Mouse (Mus musculus) heart, embryonic 14.5 days (tissue): ENCODE measurements at regions not wholly inside any gene's neighbourhood (a gene's known extent, or its start where the extent isn't known, plus 50 kb on each side); places are given as distances from the start of the nearest gene placed in this dataset.

ENCODE experiments used
- ATAC-seq: fragments of 200-750 bp; cut with Nextera tagmentation; 2 replicates; pipeline ENCODE4 v1.8.0; 2017; ENCODE audit warnings: low read depth, moderate TSS enrichment; ENCODE audit not compliant: insufficient number of reproducible peaks, insufficient read depth, low FRiP score
- H3K27ac ChIP-seq, 2 experiments: fragments of 200-500 bp in 1 of 2; fragments of 300-500 bp in 1 of 2; sonication (generic) in 1 of 2; replicated peaks in 1 of 2; 2 replicates each; pipeline ENCODE4 v1.5.1; 2012 to 2014; ENCODE audit warnings: low read depth in 2 of 2, low read length in 2 of 2, control low read depth in 1 of 2, mild to moderate bottlenecking in 1 of 2, mixed read lengths in 1 of 2; ENCODE audit not compliant: control insufficient read depth in 1 of 2, insufficient read depth in 1 of 2
- H3K27me3 ChIP-seq: fragments of 300-500 bp; sonication (generic); 2 replicates; pipeline ENCODE4 v1.6.1; 2014; ENCODE audit warnings: mild to moderate bottlenecking, low read length, control low read depth; ENCODE audit not compliant: control insufficient read depth, insufficient read depth
- H3K36me3 ChIP-seq: fragments of 300-500 bp; sonication (generic); 2 replicates; pipeline ENCODE4 v1.6.1; 2014; ENCODE audit warnings: mild to moderate bottlenecking, control low read depth, low read length, mixed read lengths; ENCODE audit not compliant: control insufficient read depth, insufficient read depth
- H3K4me1 ChIP-seq, 2 experiments: fragments of 200-500 bp in 1 of 2; fragments of 300-500 bp in 1 of 2; sonication (generic) in 1 of 2; 2 replicates each; pipeline ENCODE4 v1.6.1; 2012 to 2014; ENCODE audit warnings: low read length in 2 of 2, control low read depth in 1 of 2, mixed read lengths in 1 of 2; ENCODE audit not compliant: control insufficient read depth in 2 of 2, insufficient read depth in 2 of 2
- H3K4me2 ChIP-seq: fragments of 300-500 bp; sonication (generic); 2 replicates; pipeline ENCODE4 v1.6.1; 2014; ENCODE audit warnings: mild to moderate bottlenecking, low read length
- H3K4me3 ChIP-seq, 2 experiments: fragments of 200-500 bp in 1 of 2; fragments of 300-500 bp in 1 of 2; sonication (generic) in 1 of 2; 2 replicates each; pipeline ENCODE4 v1.5.1; 2012 to 2014; ENCODE audit warnings: low read length in 2 of 2, mild to moderate bottlenecking in 2 of 2, control low read depth in 1 of 2, low read depth in 1 of 2, moderate library complexity in 1 of 2; ENCODE audit not compliant: control insufficient read depth in 1 of 2, insufficient read depth in 1 of 2
- H3K9ac ChIP-seq: fragments of 300-500 bp; sonication (generic); 2 replicates; pipeline ENCODE4 v1.6.1; 2014; ENCODE audit warnings: mild to moderate bottlenecking, low read length
- H3K9me3 ChIP-seq: fragments of 300-500 bp; sonication (generic); 2 replicates; pipeline ENCODE4 v1.6.1; 2016; ENCODE audit warnings: low read length, control low read depth; ENCODE audit not compliant: control insufficient read depth
- WGBS: fragments of 180-500 bp; shearing (Covaris S2); extraction: QIAGEN DNeasy Blood & Tissue Kit; methylation state at CpG from one replicate; pipeline ENCODE4 v1.1.7; 2014; 5-methylcytosine and 5-hydroxymethylcytosine counted together

- no peak for ATAC-seq
Observed at GRCm38 (mm10) chr15:63218393-63219060, 626.5 kb downstream of the Gsdmc2 start.

GRCm38 (mm10) chr15:63205150-63205549 is 639.8 kb downstream of the Gsdmc2 start:
- no peak overlapping the region for H3K27ac ChIP-seq
- no peaks in the 10 kb centered on the region for H3K36me3 ChIP-seq
- H3K4me1 ChIP-seq, result no peaks in the 10 kb centered on the region
- no peak overlapping the region for H3K4me2 ChIP-seq
- no peak overlapping the region for H3K4me3 ChIP-seq
- no peaks in the 10 kb centered on the region for H3K27me3 ChIP-seq
- no peaks in the 10 kb centered on the region for H3K9me3 ChIP-seq
- WGBS, result 90% methylated on average over 1 of the region's 1 CpGs
- ATAC-seq, result no peak
- H3K9ac ChIP-seq, result no peak overlapping the region

More at GRCm38 (mm10) chr15:63218393-63219060, 626.5 kb downstream of the Gsdmc2 start:
- H3K4me3 ChIP-seq, result no peak overlapping the region
- H3K4me1 ChIP-seq, result no peaks in the 10 kb centered on the region
- 70% methylated on average over 2 of the region's 2 CpGs for WGBS
- no peaks in the 10 kb centered on the region for H3K27me3 ChIP-seq
- H3K9me3 ChIP-seq, result no peaks in the 10 kb centered on the region
- no peak overlapping the region for H3K4me2 ChIP-seq
- no peak overlapping the region for H3K27ac ChIP-seq
- no peaks in the 10 kb centered on the region for H3K36me3 ChIP-seq
- H3K9ac ChIP-seq, result no peak overlapping the region

- no peak overlapping the region for H3K27ac ChIP-seq
- no peak overlapping the region for H3K4me3 ChIP-seq
- no peaks in the 10 kb centered on the region for H3K27me3 ChIP-seq
- no peak overlapping the region for H3K9ac ChIP-seq
- peaks cover 2% of the 10 kb centered on the region in 2 experiments; a peak in 3 of 4 replicates for H3K4me1 ChIP-seq
- no peaks in the 10 kb centered on the region for H3K36me3 ChIP-seq
- no peak overlapping the region for H3K4me2 ChIP-seq
- no peak for ATAC-seq
- WGBS, result 89% methylated on average over 2 of the region's 2 CpGs
- H3K9me3 ChIP-seq, result no peaks in the 10 kb centered on the region
Observed at GRCm38 (mm10) chr15:63195031-63195430, 649.9 kb downstream of the Gsdmc2 start.

GRCm38 (mm10) chr15:63194492-63194797 is 650.5 kb downstream of the Gsdmc2 start:
- Histone ChIP-seq H3K9ac (no peak overlapping the region), H3K4me3 (no peak overlapping the region), H3K4me2 (no peak overlapping the region), H3K36me3 (no peaks in the 10 kb centered on the region), H3K4me1 (peaks cover 2 to 5% of the 10 kb centered on the region in 2 experiments; a peak in 3 of 4 replicates), H3K27ac (no peak overlapping the region), H3K9me3 (no peaks in the 10 kb centered on the region), H3K27me3 (no peaks in the 10 kb centered on the region)
- whole genome bisulfite sequencing, result 33% methylated on average over 1 of the region's 1 CpGs
- ATAC-seq, result no peak

GRCm38 (mm10) chr15:63193617-63194491 is 651.1 kb downstream of the Gsdmc2 start:
- H3K4me2 ChIP-seq, result no peak overlapping the region
- no peak for ATAC-seq
- H3K27me3 ChIP-seq, result no peaks in the 10 kb centered on the region
- H3K9ac ChIP-seq, result no peak overlapping the region
- H3K27ac ChIP-seq, result no peak overlapping the region
- H3K36me3 ChIP-seq, result no peaks in the 10 kb centered on the region
- 70% methylated on average over 2 of the region's 2 CpGs for WGBS
- peaks cover 2 to 5% of the 10 kb centered on the region in 2 experiments; a peak in 3 of 4 replicates for H3K4me1 ChIP-seq
- H3K4me3 ChIP-seq, result no peak overlapping the region
- H3K9me3 ChIP-seq, result no peaks in the 10 kb centered on the region

- Histone ChIP-seq H3K9ac (no peak overlapping the region), H3K4me3 (no peak overlapping the region), H3K9me3 (no peaks in the 10 kb centered on the region), H3K27me3 (no peaks in the 10 kb centered on the region), H3K4me1 (peaks cover 2 to 5% of the 10 kb centered on the region in 2 experiments; a peak in 3 of 4 replicates), H3K4me2 (no peak overlapping the region), H3K27ac (no peak overlapping the region), H3K36me3 (no peaks in the 10 kb centered on the region)
- 88% methylated on average over 2 of the region's 2 CpGs for WGBS
- no peak for ATAC-seq
Observed at GRCm38 (mm10) chr15:63191731-63192130, 653.2 kb downstream of the Gsdmc2 start.

GRCm38 (mm10) chr15:63190086-63190485 is 654.9 kb downstream of the Gsdmc2 start:
- no peak for ATAC-seq
- 31% methylated on average over 2 of the region's 2 CpGs for WGBS
- Histone ChIP-seq H3K36me3 (no peaks in the 10 kb centered on the region), H3K4me3 (no peak overlapping the region), H3K9me3 (no peaks in the 10 kb centered on the region), H3K4me1 (peaks cover 2 to 5% of the 10 kb centered on the region in 2 experiments; a peak in 3 of 4 replicates), H3K9ac (no peak overlapping the region), H3K27me3 (no peaks in the 10 kb centered on the region), H3K4me2 (no peak overlapping the region), H3K27ac (no peak overlapping the region)
